Mouse (Mus musculus) fibroblast of lung, adult 2 months (primary cell): ENCODE measurements around the gene Tmem88b.
"Not testable (repeated sequence)": the region's sequence is repeated elsewhere in the genome, so short reads cannot be mapped to it uniquely, and the experiment has no call there.

Experiments
- DNase-seq: peaks from one replicate; pipeline ENCODE4 v3.0.0-alpha.2; 2011; ENCODE audit warnings: low read depth

The Tmem88b gene

DNA sequence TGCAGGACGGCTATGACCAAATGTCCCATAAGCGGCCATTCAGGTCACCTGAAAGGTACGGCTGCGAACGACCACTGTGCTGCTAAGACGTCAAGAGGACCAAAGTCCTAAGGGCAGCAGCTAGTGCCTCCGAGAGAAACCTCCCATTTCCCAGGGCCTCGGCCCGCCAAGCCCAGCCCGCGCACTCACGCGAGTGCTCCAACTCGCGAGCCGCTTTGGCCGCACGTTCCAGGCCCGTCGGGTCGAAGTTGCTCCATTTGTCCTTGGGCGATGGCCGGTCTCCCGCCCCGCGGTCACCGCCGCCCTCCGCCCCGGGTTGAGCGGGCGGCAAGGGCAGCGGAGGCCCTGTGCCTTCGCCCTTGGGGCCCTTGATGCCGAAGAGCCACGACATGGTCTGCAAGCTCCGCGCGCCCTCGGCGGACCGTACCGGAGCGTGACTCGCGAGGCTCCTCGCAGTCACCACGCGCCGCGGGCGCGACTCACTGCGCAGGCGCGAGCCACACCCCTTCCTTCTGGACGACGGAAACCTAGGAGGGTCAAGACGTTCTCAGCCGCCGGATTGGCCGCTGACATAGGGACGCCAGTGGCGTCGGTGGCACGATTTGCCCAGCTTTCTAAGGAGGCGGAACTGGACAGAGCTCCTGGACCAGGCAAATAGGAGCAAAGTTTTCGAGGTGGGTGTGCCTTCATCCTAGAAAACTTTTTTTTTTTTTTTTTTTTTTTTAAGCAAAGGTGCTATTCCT, 24.9 kb downstream of the Tmem88b start, which contains the start of gene Atad3a:
Atad3a (minus strand) TSS at position 481 of the 743 bp plus-strand sequence.
- peak; percentile 95 for DNase-seq

DNA sequence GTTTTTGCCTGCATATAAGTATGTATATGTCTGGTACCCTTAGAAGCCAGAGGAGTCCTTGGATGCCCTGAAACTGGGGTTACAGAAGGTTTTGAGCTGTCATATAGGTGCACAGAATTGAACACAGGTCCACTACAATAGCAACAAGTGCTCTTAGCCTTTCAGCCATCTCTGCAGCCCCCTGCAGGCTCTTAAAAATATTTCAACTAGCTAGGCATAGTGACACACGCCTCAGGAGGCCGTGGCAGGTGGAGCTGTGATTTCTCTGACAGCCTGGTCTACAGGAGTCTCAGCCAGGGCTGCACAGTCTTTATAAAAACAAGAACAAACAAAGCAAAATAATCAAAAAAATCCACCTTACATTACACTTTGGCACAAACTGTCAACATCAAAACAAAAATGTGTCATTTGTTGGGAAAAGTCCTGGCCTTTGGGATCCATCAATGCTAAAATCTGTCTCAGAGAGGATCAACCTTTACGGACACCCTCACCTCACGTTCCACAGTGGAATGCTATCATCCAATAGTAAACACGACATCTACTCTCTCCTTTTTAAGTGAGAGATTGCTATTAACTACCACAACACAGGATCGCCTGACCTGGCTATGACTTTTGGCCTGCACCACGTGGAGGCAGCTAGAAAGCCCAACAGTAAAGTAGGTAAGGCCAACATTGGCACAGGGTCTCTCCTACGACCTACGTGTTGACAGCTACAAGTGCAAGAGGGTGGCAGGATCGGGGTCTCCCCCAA, 25.6 kb downstream of the Tmem88b start:
- no peak for DNase-seq

DNA sequence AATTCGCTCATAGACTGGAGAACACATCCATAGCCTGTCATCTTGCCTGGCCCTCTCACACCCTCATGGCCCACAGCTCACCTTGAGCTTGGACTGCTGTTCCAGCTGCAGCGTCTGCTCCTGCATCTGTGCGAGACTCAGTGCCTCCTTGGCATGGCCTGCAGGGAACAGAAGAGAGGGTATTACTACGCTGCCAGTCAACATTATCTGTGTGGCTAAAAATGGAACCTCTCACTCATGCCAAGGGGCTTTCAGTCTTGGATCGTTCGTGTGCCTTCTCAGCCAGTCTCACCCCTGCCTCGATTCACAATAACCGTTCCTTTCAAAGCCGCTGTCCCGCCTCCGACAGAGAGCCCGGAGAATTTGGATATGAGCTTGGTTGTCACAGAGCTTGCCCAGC, 28.7 kb downstream of the Tmem88b start:
- DNase-seq: no peak

DNA sequence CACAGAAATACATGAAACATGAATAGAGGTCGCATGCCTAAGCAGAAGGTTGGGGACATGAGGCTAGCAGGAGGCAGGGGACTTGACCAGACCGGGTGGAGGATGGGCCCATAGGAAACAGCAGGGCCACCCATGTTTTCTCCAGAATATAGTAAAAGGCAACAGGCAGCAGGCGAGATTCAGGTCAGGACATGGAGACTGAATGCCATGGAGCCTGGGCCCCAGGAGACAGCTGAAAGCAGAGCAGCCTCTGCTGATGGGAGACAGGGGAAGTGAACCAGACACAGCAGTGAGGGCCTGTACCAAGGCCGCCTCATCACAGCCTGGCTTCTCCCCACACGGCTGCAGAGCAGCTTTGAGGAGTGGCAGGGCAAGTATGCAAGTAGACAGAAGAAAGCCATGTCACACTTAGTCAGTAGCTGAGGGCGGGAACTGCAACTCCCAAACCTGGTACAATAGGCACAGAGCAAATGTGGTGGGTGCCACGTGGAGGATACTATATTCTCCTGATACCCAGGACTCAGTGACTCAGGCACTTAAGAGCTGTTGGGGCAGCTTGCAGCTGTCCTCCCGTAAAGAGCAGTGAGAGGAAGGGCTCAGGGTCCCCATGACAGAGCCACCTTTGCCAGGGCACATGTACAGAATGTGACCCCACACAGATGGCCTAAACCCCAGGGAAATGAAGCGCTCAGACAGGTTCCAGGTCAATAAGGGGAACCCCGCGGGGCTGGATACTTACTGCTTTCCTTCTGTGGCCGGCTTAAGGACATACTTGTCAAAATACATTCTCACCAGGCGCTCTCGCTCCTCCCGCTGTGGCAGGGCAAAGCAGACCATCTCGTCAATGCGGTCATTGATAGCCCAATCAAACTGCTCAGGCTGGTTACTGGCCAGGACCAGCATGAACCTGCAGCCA, 38.8 kb downstream of the Tmem88b start:
- DNase-seq: no peak

DNA sequence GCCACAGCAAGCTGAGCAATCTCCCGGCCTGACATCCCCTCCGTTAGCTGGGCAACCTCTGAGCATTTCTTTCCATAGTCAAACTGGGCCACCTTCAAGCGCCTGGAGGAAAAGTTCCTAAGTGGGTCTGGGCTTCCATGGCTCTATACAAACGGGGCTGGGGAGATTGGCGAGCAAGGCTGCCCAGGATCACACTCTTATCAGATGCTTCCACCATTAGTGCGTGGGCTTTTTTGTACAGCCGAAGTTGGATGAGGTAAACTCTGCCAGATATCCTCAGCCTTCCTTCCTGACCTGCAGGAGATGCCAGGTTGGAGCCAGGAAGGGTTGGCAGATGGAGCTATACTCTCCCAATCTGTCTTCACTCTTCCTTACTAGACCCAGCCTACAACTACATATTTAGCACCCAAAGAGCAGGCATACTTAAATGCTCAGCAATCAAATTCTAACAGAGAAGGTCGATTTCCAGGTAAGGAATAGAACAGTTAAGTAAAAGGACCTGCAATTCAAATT, 39.6 kb downstream of the Tmem88b start:
- DNase-seq: no peak

DNA sequence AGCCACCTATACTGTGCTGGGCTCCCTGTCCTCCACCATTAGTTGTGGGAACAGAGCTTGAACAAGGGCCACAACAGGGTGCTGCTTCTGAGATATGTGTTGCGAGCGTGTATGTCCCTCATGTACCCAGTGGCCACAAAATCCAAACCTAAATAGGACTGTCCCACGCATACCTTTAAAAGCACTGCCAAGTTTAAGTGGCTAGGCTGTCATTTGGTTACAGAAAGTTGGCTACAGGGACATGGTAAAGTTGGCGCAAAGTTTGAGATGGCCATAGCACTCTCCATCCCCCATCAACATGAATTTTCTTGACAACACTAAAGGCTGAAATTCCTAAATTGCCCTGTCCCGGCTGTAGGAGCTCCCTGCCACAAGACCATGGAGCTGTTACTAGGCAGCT, 40.5 kb downstream of the Tmem88b start:
- no peak for DNase-seq

DNA sequence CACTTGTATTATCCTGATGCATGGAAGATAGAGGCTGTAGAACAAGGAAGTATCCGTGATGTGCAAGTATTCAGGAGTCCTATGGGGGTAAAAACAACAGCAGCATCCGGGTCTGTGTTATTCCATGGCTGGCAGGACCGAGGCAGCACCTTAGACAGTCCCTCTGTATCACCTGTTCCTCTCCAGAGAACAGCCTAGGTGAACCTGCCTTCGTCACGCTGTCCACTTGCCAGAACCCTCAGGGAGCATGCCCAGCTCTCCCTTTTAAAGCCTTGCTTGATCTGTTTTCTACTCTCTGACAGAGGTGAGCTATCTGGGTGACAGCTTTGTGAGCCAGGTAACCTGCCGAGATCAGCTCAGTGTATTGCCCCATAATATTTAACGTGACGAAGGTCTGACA, 41.2 kb downstream of the Tmem88b start:
- no peak for DNase-seq

DNA sequence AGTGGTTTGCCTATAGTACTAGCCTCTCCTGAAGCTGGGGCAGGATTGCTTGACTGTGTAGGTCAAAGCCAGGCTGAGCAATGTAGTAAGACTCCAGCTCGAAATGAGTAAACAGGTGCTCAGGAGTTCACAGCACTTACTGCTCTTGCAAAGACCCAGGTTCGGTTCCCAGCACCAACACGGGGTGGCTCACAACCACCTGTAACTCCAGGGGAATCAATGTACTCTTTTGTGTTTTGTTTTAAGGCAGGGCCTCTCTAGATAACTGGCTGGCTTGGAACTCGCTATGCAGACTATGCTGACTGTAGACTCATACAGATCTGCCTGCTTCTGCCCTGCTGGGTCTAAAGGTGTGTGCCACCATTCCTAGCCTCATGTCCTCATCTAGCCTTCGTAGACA, 43.0 kb downstream of the Tmem88b start:
- no peak for DNase-seq

DNA sequence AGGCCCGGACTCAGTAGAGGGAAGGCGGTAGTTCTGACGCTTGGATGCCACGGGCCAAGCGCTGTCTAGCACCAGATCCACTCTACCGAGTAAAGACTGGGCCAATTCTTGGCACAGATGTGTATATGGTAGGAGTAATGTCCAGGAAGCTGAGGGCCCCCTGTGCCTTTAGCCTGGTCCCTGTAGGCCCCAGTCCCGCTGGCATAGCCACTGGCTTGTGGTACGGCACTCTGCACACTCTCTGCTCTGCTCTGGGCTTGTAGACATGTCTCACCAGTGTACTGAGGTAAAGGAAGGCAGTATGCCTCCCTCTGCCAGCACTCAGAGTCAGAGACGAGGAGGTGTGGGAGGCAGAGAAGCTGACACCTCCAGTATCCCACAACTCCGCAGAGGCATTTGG, 45.0 kb downstream of the Tmem88b start:
- not testable (repeated sequence) for DNase-seq

DNA sequence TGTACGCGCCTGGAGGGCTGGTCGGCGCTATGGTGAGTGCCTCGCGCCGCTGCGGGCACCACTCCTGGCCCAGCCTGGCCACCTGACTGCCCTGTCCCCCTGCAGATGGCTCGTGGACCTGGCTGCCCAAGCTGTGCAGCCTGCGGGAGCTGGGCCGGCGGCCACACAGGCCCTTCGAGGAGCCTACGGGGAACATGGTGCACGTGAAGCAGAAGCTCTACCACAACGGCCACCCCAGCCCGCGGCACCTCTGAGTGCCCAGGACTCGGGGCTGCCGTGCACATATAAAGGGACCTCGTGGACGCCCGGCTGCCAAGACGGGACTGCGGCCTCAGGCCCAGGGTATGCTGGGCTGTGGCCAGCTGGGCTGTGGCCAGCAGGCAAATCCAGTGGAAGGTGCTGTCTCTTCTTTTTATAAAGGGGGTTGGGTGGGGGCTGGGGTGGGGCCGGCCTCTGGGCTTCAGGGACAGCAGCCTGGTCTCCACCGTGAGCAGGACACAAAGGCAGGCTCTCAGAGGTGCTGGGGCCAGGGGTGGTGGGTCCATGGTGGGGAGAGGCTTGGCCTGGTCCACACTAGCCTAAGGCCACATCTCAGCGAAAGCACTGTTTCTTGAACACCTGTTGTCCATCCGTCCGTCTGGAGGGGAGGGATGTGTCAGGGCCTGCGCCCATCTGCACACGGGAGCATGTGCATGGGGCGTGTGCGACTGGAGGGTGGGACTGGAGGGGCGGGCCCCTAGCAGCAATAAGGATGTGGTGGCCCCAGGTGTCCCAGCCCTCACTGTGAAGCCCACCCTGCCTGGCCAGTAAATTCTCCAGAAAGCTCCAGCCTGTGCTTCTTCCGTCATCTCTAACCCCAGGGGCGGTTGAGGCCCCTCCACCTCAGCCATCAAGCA, 45.7 kb downstream of the Tmem88b start:
- no peak for DNase-seq

DNA sequence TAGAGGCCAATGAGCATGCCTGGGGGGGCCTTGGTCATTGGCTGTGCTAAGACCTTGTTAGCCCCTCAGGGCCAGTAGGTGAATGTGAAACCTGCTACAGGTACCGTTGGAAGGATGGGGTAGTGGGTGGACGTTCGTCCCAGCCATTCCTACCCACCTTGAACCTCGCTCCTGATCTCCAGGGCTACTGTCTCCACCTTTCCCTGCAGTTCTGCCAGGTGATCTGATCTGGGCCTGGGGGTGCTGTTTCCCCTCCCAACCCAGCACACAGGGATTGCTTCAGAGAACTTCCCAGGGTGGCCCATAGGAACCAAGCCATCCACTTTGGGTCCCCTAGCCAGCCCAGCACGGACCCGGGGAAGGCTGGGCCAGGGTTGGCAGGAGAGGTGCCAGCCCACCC, 46.5 kb downstream of the Tmem88b start:
- DNase-seq: no peak

DNA sequence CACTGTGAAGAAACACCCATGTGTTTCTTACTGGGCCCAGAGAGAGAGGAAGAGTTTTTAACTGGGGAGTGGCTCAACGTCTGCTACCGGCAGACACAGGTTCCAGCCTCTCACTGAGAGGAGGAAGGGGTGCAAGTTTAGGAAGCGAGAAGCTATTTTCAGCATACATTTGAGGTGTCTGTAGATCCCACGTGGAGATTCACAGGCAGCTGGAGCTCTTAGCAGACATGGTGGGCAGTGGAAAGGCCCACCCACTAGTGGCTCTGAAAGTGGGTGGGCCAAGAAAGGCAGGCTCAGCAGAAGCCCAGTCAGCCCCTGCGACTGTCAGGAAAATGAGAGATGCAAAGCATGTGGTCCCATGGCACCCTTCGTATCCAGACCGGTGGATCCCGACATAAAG, 47.4 kb downstream of the Tmem88b start:
- DNase-seq: no peak

DNA sequence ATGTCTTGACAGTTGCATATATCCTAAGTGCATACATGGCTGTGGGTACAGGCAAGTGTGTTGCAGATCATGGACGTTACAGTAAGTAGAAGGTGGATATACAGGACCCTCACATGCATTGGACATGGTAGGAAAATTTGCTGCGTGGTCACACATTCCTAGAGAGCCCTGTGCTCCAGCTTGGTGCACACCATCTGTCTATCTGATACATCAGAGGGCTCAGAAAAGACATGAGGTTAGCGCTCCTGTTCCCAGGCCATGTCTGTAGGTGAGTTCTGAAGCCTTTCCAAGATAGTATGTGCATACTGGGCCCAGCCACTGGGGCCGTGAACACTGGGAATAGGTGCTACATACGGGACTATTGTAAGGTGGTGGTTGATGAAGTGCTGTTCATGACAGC, 49.3 kb downstream of the Tmem88b start:
- DNase-seq: no peak

DNA sequence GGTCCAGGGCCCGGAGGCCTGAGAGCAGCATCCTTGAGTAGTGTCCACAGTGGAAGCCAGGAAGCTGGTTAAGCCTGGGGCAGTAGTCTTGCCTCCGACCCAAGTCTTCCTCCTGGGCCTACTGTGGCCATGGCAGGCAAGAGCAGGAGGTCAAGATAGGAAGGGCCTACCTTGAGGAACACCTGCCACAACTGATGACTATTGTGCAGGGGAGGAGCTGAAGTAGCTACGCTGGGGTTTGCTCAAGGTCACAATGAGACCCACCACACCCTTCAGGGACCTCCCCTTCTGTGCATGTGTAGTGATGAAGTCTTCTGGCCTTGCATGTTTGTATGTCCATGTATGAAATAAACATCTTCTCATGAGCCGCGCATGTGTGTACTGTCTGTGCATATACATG, 49.9 kb downstream of the Tmem88b start:
- DNase-seq: no peak

DNA sequence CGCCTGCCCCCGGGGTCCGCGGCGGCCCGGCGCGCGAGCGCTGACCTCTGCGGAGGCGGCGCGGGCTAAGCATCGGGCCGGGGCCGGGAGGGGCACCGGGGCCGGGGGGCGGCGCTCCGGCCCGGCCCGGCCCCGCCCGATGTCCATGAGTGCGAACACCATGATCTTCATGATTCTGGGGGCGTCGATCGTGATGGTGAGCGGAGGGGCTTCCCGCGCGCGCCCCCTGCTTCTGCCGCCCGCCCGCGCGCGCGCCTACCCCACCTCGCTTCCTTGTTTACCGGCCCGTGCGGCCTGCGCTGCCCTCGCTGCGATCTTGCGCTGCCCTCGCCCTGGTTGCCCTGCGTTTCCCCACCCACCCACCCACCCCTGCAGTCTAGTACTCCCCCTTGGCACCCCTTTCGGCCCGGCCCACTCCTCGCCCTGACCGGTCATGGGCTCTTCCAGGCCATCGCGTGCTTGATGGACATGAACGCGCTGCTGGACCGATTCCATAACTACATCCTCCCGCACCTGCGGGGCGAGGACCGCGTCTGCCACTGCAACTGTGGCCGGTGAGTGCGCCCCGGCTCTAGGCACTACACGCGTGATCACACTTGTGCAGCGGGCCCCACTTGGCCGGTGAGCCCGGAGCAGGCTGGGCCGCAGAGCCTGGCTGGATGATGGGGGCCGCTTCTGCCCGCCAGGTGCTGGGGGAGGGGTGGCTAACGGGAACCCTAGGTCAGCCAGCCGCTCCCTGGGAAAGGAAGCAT, 50.5 kb downstream of the Tmem88b start:
- no peak for DNase-seq

DNA sequence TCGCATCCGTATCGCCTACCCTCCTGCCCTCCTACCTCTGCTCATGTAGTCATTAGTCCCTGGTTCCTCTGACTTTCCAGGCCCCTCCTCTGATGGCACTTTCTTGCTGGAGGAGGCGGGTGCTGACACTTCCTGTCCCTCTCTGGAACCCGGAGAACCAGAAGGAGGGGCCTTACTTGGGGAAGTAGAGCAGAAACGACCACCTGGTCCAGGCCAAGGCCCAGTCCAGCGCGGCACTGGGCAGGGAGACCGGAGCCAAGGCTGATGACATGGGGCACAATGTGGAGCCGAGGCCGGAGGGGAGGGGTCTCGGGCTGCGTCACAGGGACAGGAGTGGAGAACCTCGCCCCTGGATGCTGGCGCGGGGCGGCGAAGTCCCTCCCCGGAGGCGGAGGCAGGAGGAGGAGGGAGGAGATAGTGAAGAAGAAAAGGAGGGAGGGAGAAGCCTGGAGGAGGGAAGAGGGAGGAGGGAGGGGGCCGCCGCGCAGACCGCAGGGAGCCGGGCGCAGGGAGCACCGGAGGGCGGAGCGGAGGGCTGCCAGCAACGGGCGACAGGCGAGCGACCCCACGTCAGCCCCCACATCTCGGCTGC, 51.2 kb downstream of the Tmem88b start, which contains the start of gene Tmem240:
Tmem240 (plus strand) TSS at position 451 of the 592 bp plus-strand sequence.
- DNase-seq: peak; percentile 77

DNA sequence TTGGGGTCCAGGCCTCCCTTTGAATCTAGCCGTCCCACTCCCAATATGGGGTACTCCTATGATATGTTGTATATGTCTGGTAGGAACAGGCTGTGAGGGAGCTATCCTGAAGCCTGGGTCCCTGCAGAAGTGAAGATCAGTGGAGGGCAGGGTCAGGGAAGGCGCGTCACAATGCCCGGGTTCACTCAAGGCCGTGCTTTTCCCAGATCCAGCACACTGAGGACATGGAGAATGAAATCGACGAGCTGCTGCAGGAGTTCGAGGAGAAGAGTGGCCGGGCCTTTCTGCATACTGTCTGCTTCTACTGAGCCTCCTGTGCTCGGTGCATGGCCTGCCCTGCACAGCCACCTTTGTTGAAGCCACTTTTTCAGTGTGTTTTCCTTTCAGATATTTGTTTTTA, 52.4 kb downstream of the Tmem88b start:
- no peak for DNase-seq
